Mouse (Mus musculus): ENCODE results near the gene Adcyap1r1. TPM values are rescaled to one million over a fixed set of nuclear protein-coding genes. Genes with fewer than 3 reads are reported as not detected.

Adcyap1r1 gene
- polyA plus RNA-seq (2012): not detected in 2 replicates

- no peak for TF ChIP-seq GATA1 (IDR thresholded peaks at IDR 0.05; ENCODE audit: low read length)
These were observed at the start of gene Adcyap1r1 for GRCm38 (mm10) chr6:55451771-55452371. Adcyap1r1 (plus strand) TSS chr6:55451978.

GRCm38 (mm10) chr6:55402041-55402776 lies 49.6 kb upstream of the Adcyap1r1 start:
- TF ChIP-seq GATA1 (IDR thresholded peaks at IDR 0.05; ENCODE audit: low read length): no peak

- no peak for TF ChIP-seq GATA1 (IDR thresholded peaks at IDR 0.05; ENCODE audit: low read length)
These were observed 48.1 kb upstream of the Adcyap1r1 start for GRCm38 (mm10) chr6:55403411-55404309.

GRCm38 (mm10) chr6:55404421-55404990 lies 47.3 kb upstream of the Adcyap1r1 start:
- TF ChIP-seq GATA1 (IDR thresholded peaks at IDR 0.05; ENCODE audit: low read length): no peak

DNA sequence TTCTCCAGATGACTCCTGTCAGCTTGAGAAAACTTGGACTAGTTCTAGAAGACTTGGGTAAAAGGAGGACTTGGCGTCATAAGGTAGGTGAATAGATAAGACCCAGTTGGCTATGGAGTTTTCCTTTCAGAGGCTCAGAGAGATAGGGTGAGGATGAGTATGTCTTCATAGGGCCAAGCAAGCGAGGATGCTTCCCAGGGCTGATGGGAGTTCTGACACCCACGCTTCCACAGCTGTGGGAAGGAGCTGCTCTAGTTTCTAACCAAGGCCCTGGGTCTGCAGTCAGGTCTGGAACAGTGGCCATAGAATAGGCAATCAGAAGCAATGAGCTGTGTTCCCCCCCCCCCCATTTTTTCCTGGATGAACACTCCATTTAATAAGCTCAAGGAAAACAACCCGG lies 44.4 kb upstream of the Adcyap1r1 start:
- TF ChIP-seq GATA1 (IDR thresholded peaks at IDR 0.05; ENCODE audit: low read length): no peak

DNA sequence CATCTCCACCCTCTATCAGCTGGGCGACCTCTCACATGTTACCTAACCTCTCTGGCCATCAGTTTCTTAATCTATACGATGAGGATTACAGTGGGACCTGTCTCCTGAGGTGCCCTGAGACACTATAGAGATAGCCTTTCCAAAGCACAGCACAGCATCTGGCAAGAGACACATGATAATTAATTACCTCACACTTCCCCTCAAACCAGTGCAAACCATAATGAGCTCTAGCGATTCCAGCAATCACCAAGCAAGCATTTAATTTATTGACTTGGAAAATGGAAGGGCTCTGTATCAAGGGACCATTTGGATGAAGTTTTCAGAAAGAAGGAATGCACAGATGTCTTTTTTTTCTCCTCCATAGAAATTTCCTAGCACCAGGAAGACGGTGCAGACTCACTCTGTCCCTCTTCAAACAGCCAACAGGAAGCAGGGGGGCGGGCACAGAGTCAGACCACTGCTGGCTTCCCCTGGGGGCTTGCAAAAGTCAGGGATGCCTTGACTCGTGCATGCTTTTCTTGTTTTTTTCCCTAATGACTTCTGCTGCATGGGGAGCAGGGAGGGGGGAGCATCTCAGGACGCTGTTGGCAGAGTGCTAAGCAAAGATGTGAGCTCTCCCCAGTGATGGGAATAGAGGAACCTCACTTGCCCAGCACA lies 41.5 kb upstream of the Adcyap1r1 start:
- no peak for TF ChIP-seq GATA1 (IDR thresholded peaks at IDR 0.05; ENCODE audit: low read length)

- TF ChIP-seq GATA1 (IDR thresholded peaks at IDR 0.05; ENCODE audit: low read length): no peak
These were observed 40.8 kb upstream of the Adcyap1r1 start for GRCm38 (mm10) chr6:55410977-55411376.

DNA sequence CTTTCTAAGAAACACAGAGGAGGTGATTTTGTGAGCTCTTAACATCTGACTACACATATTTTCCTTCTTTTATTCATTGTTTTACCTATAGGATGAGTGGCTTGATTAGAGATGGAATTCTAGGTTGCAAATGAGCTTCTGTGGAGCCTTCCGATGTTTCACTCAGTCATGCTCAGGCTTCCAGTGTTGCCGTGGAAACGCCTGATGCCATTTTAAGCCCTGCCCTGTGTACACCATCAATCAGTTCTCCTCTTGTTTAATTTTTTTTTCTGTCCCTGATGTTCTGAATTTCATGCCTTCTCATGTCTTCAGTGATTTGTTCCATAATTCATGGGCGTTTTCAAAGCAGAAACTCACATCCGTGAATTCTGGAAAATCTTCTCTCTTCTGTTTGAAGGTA lies 35.6 kb upstream of the Adcyap1r1 start:
- TF ChIP-seq GATA1 (IDR thresholded peaks at IDR 0.05; ENCODE audit: low read length): no peak

DNA sequence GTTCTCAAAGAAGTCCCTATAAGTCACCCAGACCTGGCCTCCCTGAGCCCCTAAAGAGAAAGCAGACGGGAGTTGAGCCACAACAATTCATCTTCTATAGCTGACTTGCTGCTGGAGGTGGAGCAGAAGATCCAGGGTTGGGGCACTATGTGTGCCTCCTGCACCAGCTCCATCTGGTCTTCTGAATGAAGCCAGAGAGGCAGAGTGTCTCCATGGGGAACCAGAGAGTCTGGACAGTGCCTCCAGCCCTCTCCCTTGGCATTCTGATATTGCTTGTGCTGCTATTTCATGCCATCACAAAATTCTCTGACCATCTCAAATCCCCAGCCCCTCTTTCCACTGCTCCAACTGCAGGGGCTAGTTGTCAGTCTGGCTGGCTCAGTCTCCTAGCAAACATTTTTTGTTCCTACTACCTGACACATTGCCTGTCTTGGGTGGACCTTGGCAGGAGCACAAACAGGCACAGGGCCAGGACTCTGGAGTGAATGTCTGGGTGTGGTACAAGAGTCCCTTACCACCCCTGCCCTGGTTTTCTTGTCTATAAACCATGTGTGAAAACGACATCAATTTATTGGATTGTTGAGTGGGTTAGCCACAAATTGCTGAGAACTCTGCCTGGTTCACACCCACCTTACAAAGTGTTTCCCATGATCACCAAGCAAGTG lies 32.9 kb upstream of the Adcyap1r1 start:
- TF ChIP-seq GATA1 (IDR thresholded peaks at IDR 0.05; ENCODE audit: low read length): no peak

- TF ChIP-seq GATA1 (IDR thresholded peaks at IDR 0.05; ENCODE audit: low read length): no peak
These were observed 31.4 kb upstream of the Adcyap1r1 start for GRCm38 (mm10) chr6:55420411-55420810.

DNA sequence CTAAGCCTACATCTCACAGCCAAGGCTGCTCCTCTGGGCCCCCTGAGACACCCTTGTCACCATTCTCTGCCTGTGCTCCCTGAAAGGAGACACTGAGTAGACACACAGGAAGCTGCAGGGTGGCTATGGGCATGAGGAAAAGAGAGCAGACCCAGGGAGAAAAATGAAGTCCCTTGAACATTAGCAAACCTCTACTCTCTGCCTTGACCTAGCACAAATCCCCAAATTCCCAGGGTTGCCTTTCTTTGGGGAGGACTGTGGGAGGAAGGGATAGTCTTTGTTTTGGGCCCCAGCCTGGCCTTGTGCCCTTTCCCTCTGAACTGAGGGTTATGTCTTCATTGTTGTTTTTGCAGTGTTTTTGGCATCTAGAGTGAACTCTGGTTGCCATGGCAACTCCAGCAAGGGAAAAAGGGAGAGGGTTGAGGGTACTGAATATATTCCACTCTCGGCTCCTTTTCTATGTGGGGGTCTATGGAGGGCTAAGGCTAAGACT lies 30.9 kb upstream of the Adcyap1r1 start:
- no peak for TF ChIP-seq GATA1 (IDR thresholded peaks at IDR 0.05; ENCODE audit: low read length)

GRCm38 (mm10) chr6:55432121-55432520 lies 19.7 kb upstream of the Adcyap1r1 start:
- TF ChIP-seq GATA1 (IDR thresholded peaks at IDR 0.05; ENCODE audit: low read length): no peak

DNA sequence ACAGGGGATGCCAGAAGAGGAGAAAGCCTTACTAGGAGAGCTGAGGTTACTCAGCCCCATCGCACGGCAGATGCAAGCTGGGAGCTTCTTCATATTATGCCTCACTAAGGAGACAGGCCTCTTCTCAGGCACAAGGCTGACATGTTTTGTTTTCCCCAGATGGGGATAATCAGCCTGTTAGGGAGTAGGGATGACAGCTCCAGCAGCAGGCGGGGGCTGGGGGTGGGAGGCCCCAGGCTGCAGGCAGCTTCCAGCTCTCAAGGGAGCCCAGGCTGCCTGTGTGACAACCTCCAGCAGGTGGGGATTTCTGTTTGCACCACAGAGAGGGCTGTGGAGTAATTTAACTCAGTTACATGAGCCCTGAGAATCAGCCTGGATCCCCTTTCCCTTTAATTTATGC lies 17.4 kb upstream of the Adcyap1r1 start:
- no peak for TF ChIP-seq GATA1 (IDR thresholded peaks at IDR 0.05; ENCODE audit: low read length)
